Mouse (Mus musculus) heart, adult 18-20 months (tissue): Measurements from ENCODE around the gene Cdh13. TPM values are rescaled to one million over a fixed set of nuclear protein-coding genes. Genes with fewer than 3 reads are reported as not detected.
"Not testable (repeated sequence)": the region's sequence is repeated elsewhere in the genome, so short reads cannot be mapped to it uniquely, and the experiment has no call there.

Experiments
- DNase-seq, 2 experiments: peaks; one replicate each; pipeline ENCODE4 v3.0.0; 2021 to 2022; ENCODE audit warnings: mixed read lengths in 1 of 2
- total RNA-seq, 2 experiments: library from RNA; stranded (reverse); gene quantifications; 2 replicates each; pipeline ENCODE4 v1.2.3; 2021

Cdh13 gene
- total RNA-seq, 2 experiments from 2014 or later = 159 to 168 TPM

DNA sequence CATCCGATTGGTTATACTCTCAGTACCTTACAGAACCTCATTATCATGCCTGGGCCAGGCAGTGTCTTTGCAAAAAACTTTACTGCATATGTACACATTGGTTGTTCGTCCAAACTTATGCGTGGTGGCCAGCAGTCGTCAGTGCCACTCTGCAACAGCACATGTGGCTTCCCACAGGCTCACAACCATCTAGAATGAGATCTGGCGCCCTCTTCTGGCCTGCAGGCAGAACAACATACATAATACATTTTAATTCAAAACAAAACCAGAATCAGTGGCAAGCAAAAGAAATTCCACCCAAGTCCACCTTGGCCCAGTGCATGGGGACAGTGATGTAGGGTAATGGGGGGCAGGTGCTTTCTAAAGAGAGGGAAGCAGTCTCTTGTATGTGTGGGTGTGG, 1073.1 kb downstream of the Cdh13 start:
- not testable (repeated sequence) for DNase-seq

DNA sequence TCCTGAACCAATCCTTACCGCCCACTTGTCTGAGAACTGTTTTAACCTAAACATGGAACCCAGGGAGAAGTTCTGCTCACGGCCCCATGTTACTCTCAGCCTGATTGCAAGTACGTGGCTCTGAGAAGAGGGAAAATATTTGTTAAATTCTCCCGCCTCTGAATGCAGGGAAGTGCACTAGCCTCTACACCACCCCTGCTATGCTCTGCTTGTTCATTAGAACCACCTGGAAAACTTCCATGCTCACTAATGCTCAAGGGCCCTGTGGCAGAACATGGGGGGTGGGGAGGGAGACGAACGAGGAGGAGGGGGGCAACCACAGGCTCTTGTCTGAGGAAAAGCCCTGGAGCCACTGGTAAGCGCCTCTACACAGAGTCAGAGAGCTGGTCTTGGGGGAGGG, 1074.6 kb downstream of the Cdh13 start:
- DNase-seq = no peak

DNA sequence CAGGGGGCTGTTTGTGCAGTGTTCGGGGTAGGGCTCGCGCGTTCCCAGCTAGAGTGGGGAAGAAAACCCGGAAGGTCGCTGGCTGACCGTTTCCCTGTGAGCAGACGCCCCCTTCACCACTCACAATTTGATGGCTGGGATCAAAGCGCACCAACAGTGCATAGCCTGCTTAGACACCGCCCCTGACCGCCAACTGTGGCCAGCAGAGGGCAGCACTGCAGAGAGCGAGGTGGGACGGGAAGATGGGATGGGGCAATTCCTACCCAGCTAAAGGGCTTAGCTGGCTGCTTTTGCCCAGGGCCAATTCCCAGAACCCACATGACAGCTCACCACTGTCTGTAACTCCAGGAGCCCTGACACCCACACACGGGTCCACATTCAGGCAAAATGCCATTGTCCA, 1075.3 kb downstream of the Cdh13 start:
- peak; percentile 35 to 68 for DNase-seq

DNA sequence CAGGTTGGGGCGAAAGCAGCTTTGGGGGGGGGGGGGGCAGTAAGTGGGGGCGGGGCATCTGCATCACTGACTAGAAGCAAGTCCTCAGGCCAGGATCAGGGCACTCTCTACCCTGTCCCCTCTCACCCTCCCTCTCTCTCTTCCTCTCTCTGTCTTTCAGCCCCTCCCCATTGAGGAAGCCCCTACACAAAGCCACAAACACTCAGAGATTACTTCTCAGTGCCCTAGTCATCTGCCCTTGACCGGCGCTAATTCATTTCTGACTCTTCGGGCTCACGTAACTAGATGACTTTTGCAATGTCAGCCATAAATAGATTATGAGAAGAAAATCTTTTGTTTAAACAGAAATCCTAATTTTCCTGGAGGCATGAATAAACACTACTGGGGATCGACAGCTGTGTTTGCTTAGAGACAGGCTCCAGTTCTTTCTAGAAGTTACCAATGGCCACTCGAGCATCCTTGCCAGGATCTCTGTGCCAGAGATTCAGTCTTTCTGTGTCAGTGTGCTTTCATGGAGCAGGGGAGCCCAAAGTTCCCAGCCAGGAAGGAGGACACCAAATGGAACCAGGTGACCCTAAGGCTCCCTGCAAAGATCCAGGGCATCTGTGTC, 1077.3 kb downstream of the Cdh13 start:
- DNase-seq = no peak
